Comparison of ENCODE assay signal across 17 mouse cellular contexts in the genomic region with DNA sequence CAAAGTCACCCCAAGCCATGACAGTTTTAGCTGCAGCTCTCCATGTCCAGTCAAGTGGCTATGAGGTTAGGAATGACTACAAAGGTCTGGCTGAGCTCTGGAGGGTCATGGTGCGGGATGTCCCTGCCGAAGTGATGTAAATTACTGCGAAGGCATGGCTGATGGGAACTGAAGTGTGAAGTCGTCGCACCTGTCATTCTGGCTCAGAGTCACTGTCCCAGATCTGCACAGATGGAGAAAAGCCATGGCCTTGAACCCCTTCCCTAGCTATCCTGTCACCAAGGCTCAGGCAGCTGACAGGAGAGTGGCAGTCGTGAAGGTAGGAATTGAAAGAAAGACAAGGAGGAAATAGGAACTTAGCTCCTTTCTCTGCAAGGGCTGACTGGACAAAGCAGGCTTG.
A peak's percentile ranks its signal among the peaks of the same experiment; 100 is the strongest.
DNase-seq lines count a peak whose midpoint lies in the region; ATAC-seq lines count a peak whose summit lies in the region.
"Had no signal": no experiment of that assay in that cellular context is flagged by ENCODE, and none has a peak within 500 bp of the region (broad histone marks: within the 10 kb centered on the region; RNA-seq: fewer than 3 reads in every experiment).

No protein-coding gene starts in this region.

- H3K4me2 ChIP-seq in heart, embryonic 12.5 days, result no peak overlapping the region
- no peak overlapping the region for H3K4me2 ChIP-seq in midbrain, embryonic 12.5 days (replicated peaks)
- H3K4me2 ChIP-seq in midbrain, embryonic 16.5 days (ENCODE audit: low read length), result no peak overlapping the region
- H3K4me2 ChIP-seq: embryonic facial prominence, embryonic 12.5 days; neural tube, embryonic 12.5 days had no signal

- no peaks in the 10 kb centered on the region for H3K9me3 ChIP-seq in heart, embryonic 12.5 days (replicated peaks)
- H3K9me3 ChIP-seq in midbrain, embryonic 12.5 days, result no peaks in the 10 kb centered on the region
- H3K9me3 ChIP-seq in midbrain, embryonic 16.5 days (replicated peaks; ENCODE audit: control insufficient read depth, low read length, poor library complexity, severe bottlenecking), result no peaks in the 10 kb centered on the region
- H3K9me3 ChIP-seq: embryonic facial prominence, embryonic 12.5 days; neural tube, embryonic 12.5 days had no signal

- peaks cover 15% of the 10 kb centered on the region for H3K4me1 ChIP-seq in heart, embryonic 12.5 days (replicated peaks)
- H3K4me1 ChIP-seq in midbrain, embryonic 12.5 days, result peaks cover 7% of the 10 kb centered on the region; the same call in 1 of the 2 replicates
- peaks cover 4% of the 10 kb centered on the region; the same call in 1 of the 2 replicates for H3K4me1 ChIP-seq in midbrain, embryonic 16.5 days (ENCODE audit: control insufficient read depth, insufficient read depth, low read length)
- H3K4me1 ChIP-seq: neural tube, embryonic 12.5 days had no signal

- H3K36me3 ChIP-seq in heart, embryonic 12.5 days, result no peaks in the 10 kb centered on the region
- no peaks in the 10 kb centered on the region for H3K36me3 ChIP-seq in midbrain, embryonic 12.5 days
- H3K36me3 ChIP-seq in midbrain, embryonic 16.5 days (ENCODE audit: control insufficient read depth, insufficient read depth, low read length), result no peaks in the 10 kb centered on the region
- H3K36me3 ChIP-seq: embryonic facial prominence, embryonic 12.5 days; neural tube, embryonic 12.5 days had no signal

- peak; percentile 73 for DNase-seq in heart, adult 11 months
- peak; percentile 74 to 77 for DNase-seq in cerebellum, postnatal 25 days
- DNase-seq in layer of hippocampus, adult 18-20 months (ENCODE audit: low spot score in 2 of 2), result no peak
- DNase-seq in natural killer cell, adult 2 months (ENCODE audit: low spot score in 2 of 2), result no peak
- no peak for DNase-seq in layer of hippocampus, postnatal 14 days (ENCODE audit: low spot score in 2 of 2)
- DNase-seq: adrenal gland, adult 2 months; gastrocnemius, postnatal 10 days; heart, postnatal 10 days; kidney, adult 18-20 months; kidney, postnatal 10 days; layer of hippocampus, adult 9-11 months; thymus, postnatal 25 days had no signal

- 62% methylated on average over 6 of the region's 6 CpGs for WGBS in heart, embryonic 12.5 days
- 61% methylated on average over 6 of the region's 6 CpGs for WGBS in midbrain, embryonic 12.5 days
- WGBS in midbrain, embryonic 16.5 days, result 55% methylated on average over 6 of the region's 6 CpGs

- H3K9ac ChIP-seq in heart, embryonic 12.5 days, result no peak overlapping the region
- no peak overlapping the region for H3K9ac ChIP-seq in midbrain, embryonic 12.5 days (replicated peaks)
- no peak overlapping the region for H3K9ac ChIP-seq in midbrain, embryonic 16.5 days (ENCODE audit: low read depth, low read length)
- H3K9ac ChIP-seq: embryonic facial prominence, embryonic 12.5 days; neural tube, embryonic 12.5 days had no signal

- H3K27ac ChIP-seq in heart, embryonic 12.5 days (ENCODE audit: poor library complexity, severe bottlenecking), result no peak overlapping the region
- H3K27ac ChIP-seq in midbrain, embryonic 12.5 days (replicated peaks), result no peak overlapping the region
- no peak overlapping the region for H3K27ac ChIP-seq in midbrain, embryonic 16.5 days (ENCODE audit: low read length)
- H3K27ac ChIP-seq: embryonic facial prominence, embryonic 12.5 days; neural tube, embryonic 12.5 days had no signal

- no peaks in the 10 kb centered on the region for H3K27me3 ChIP-seq in heart, embryonic 12.5 days (replicated peaks)
- H3K27me3 ChIP-seq in midbrain, embryonic 12.5 days, result no peaks in the 10 kb centered on the region
- no peaks in the 10 kb centered on the region for H3K27me3 ChIP-seq in midbrain, embryonic 16.5 days (ENCODE audit: control insufficient read depth, insufficient read depth, low read depth, low read length)
- H3K27me3 ChIP-seq: embryonic facial prominence, embryonic 12.5 days; neural tube, embryonic 12.5 days had no signal

- no peak for ATAC-seq in heart, embryonic 12.5 days (ENCODE audit: insufficient number of reproducible peaks, low FRiP score)
- peak; percentile 27; the same call in 1 of the 2 replicates for ATAC-seq in midbrain, embryonic 12.5 days (ENCODE audit: low FRiP score, low read depth)
- no peak for ATAC-seq in midbrain, embryonic 16.5 days

- no peak overlapping the region for H3K4me3 ChIP-seq in heart, embryonic 12.5 days
- no peak overlapping the region for H3K4me3 ChIP-seq in midbrain, embryonic 12.5 days
- no peak overlapping the region for H3K4me3 ChIP-seq in midbrain, embryonic 16.5 days (ENCODE audit: low read depth, low read length)
- H3K4me3 ChIP-seq: embryonic facial prominence, embryonic 12.5 days; neural tube, embryonic 12.5 days had no signal

Comparison
In these comparisons a context has a peak if more than half of its experiments do, and no peak if none do; other contexts are left out.
1. DNase-seq: peak in heart, adult 11 months (single experiment) and cerebellum, postnatal 25 days (2 of 2); none in layer of hippocampus, adult 18-20 months (0 of 2), natural killer cell, adult 2 months (0 of 2) and layer of hippocampus, postnatal 14 days (0 of 2).